Mouse (Mus musculus) adrenal gland, adult 18-20 months (tissue): ENCODE measurements around the gene Ms4a7. TPM values are rescaled to one million over a fixed set of nuclear protein-coding genes. Genes with fewer than 3 reads are reported as not detected.

ENCODE experiments used
- total RNA-seq, 2 experiments: library from RNA; stranded (reverse); gene quantifications; 1 replicate in 1 of 2; 2 replicates in 1 of 2; pipeline ENCODE4 v1.2.3; 2021

Gene Ms4a7
- total RNA-seq, 2 experiments from 2014 or later, result 1.3 to 6.4 TPM

Other genes starting within 250 kb of the Ms4a7 start
- not detected for gene 1700017D01Rik, start 205.3 kb downstream of the Ms4a7 start, total RNA-seq
- gene 1700025F22Rik, start 170.8 kb downstream of the Ms4a7 start, total RNA-seq, result not detected
- gene Ms4a13, start 139.4 kb downstream of the Ms4a7 start, total RNA-seq, result not detected
- not detected for gene Ms4a12, start 103.7 kb downstream of the Ms4a7 start, total RNA-seq
- under 1 TPM; 0.29 to 0.30 TPM for gene Ms4a1, start 69.9 kb downstream of the Ms4a7 start, total RNA-seq
- not detected for gene Ms4a5, start 52.3 kb downstream of the Ms4a7 start, total RNA-seq
- under 1 TPM; 0.13 to 0.42 TPM for gene Ms4a14, start 21.7 kb downstream of the Ms4a7 start, total RNA-seq
- gene Ms4a4a, start 39.4 kb upstream of the Ms4a7 start, total RNA-seq, result 10 to 100 TPM; 10.1 to 12.5 TPM
- 1 to 10 TPM; 1.5 to 2.9 TPM for gene Ms4a4c, start 68.6 kb upstream of the Ms4a7 start, total RNA-seq
- gene Ms4a4b, start 107.4 kb upstream of the Ms4a7 start, total RNA-seq, result 1 to 10 TPM in 1 of 2 experiments, under 1 TPM in 1; 0.70 to 2.0 TPM
- 10 to 100 TPM; 14.6 to 21.3 TPM for gene Ms4a6c, start 133.2 kb upstream of the Ms4a7 start, total RNA-seq
- 1 to 10 TPM in 1 of 2 experiments, not detected in 1; 1.1 TPM for gene Gm8369, start 149.8 kb upstream of the Ms4a7 start, total RNA-seq
- gene Ms4a6b, start 180.4 kb upstream of the Ms4a7 start, total RNA-seq, result 10 to 100 TPM; 13.6 to 14.8 TPM
- 1 to 10 TPM; 3.5 to 3.9 TPM for gene Ms4a4d, start 200.7 kb upstream of the Ms4a7 start, total RNA-seq